Mouse (Mus musculus) lung, postnatal 14 days (tissue): ENCODE measurements around the gene 2200002J24Rik.
"Not testable (repeated sequence)": the region's sequence is repeated elsewhere in the genome, so short reads cannot be mapped to it uniquely, and the experiment has no call there.

Source experiments
- DNase-seq: peaks from one replicate; pipeline ENCODE4 v3.0.0; 2021

2200002J24Rik gene

GRCm38 (mm10) chr7:30728739-30729395 is 30.1 kb downstream of the 2200002J24Rik start:
- DNase-seq, result no peak

GRCm38 (mm10) chr7:30729396-30730063 is 30.8 kb downstream of the 2200002J24Rik start, which contains the start of gene Tmem147:
Tmem147 (minus strand) TSS chr7:30729540.
- DNase-seq, result peak; percentile 95

DNA sequence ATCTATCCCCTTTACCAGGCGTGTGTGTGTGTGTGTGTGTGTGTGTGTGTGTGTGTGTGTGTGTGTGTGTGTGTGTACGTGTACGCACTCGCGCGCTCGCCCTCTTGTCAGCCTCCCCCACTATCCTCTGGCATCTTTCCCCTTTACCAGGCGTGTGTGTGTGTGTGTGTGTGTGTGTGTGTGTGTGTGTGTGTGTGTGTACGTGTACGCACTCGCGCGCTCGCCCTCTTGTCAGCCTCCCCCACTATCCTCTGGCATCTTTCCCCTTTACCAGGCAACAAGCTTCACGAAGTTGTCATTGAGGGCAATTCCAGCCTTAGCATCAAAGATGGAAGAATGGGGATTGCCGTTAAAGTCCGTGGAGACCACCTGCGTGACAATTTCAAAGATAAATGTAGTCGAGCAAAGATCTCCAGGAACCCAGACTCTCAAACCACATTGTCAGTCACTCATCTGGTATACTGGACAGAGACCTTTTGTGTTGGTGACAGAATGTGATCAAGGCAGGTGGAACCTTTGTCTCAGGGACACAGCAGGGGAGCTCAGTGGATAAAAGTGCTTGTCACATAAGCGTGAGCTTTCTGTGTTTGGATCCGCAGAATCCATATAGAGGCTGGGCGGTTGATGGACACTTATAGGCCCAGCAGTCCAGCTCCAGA is 31.5 kb downstream of the 2200002J24Rik start:
- DNase-seq, result not testable (repeated sequence)

GRCm38 (mm10) chr7:30736211-30736610 is 37.5 kb downstream of the 2200002J24Rik start:
- DNase-seq, result no peak

DNA sequence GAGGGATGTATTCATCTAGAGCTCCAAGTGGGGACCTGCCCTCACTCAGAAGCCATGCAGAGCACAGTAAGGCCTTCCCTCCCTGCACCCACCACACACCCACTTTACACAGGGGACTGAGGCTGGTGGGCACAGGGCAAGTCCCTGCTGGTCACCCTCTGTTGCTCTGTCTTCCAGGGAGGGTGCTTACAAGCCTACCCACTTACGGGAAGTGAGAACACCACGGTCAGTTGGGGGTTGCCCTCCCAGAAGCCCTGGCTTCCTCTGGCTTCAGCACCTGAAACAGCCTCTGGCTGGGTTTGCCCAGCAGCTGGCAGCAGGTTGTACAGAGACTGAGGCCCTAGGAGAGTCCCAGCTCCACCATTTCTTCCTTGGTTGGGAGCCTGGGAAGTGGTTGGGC is 43.8 kb downstream of the 2200002J24Rik start:
- not testable (repeated sequence) for DNase-seq

GRCm38 (mm10) chr7:30743617-30744016 is 44.9 kb downstream of the 2200002J24Rik start, which contains the start of gene Gapdhs:
Gapdhs (minus strand) TSS chr7:30743681.
- not testable (repeated sequence) for DNase-seq

GRCm38 (mm10) chr7:30744022-30744598 is 45.4 kb downstream of the 2200002J24Rik start:
- peak; percentile 67 for DNase-seq

DNA sequence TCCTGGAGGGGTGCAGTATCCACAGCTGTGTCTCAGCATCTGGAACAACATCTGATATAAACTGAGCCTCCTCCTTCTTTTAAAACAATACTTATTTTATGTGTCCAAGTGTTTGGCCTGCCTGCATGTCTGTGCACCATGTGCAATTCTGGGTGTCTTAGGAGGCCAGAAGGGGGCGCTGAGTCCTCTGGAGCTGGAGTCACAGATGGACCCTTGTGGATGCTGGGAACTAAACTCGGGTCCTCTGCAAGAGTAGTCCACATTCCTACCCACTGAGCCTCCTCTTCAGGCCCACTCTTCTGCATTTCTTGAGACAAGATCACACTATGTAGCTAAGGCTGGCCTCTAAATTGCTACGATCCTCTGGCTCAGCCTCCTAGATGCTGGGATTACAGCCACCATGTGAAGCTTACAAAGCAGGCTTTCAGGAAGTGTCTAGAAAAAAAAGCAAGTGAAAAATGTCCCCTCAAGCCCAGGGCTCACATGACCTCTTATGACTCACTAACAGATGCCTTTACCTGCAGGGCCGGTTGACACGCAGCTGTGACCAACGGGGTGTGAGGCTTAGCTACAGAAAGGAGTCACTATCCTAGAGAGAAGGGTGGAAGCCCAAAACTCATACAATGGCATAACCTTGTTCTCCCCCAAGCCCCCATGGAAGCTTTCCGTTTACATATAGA is 48.9 kb downstream of the 2200002J24Rik start:
- DNase-seq, result no peak
